ENCODE assay signal across 17 mouse cellular contexts in the genomic region with DNA sequence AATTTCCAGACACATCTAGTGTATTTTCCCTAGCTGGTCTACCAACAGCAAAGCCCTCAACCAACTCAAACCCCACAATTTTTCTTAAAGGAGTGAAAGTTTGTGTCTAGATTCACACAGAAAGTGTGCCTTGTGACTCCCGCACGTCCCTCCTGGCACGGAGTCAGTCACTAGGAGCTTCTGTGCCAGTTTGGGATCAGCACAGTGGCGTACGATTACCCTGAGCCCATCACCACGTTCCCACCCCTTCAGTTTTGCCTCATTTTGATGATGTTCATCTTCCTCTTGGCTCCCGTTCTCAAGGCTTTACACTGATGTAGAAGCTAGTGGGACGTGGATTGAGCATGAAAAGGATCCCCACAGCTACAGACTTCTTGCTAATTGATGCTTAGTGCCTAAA.
DNase-seq lines count a peak whose midpoint lies in the region; ATAC-seq lines count a peak whose summit lies in the region.
"Had no signal": no experiment of that assay in that cellular context is flagged by ENCODE, and none has a peak within 500 bp of the region (broad histone marks: within the 10 kb centered on the region; RNA-seq: fewer than 3 reads in every experiment).

No protein-coding gene starts in this region.

- no peak overlapping the region for H3K9ac ChIP-seq in heart, embryonic 15.5 days
- no peak overlapping the region for H3K9ac ChIP-seq in lung, embryonic 15.5 days
- no peak overlapping the region for H3K9ac ChIP-seq in embryonic facial prominence, embryonic 13.5 days
- H3K9ac ChIP-seq in limb, embryonic 12.5 days (replicated peaks): no peak overlapping the region
- H3K9ac ChIP-seq: forebrain, postnatal 0 days; liver, embryonic 14.5 days; midbrain, embryonic 15.5 days had no signal

- whole genome bisulfite sequencing in heart, embryonic 15.5 days: 59% methylated on average over 8 of the region's 8 CpGs
- 77% methylated on average over 8 of the region's 8 CpGs for WGBS in lung, embryonic 15.5 days
- WGBS in embryonic facial prominence, embryonic 13.5 days: 72% methylated on average over 8 of the region's 8 CpGs
- 81% methylated on average over 8 of the region's 8 CpGs for WGBS in limb, embryonic 12.5 days

- no peak for ATAC-seq in heart, embryonic 15.5 days (replicated peaks; ENCODE audit: insufficient number of reproducible peaks, insufficient read depth, low FRiP score, low read depth)
- no peak for ATAC-seq in lung, embryonic 15.5 days (ENCODE audit: borderline replicate concordance, extremely low read depth, low FRiP score, low TSS enrichment)
- no peak for ATAC-seq in embryonic facial prominence, embryonic 13.5 days (ENCODE audit: insufficient number of reproducible peaks, insufficient read depth, low FRiP score, low TSS enrichment, low read depth)
- ATAC-seq in limb, embryonic 12.5 days (ENCODE audit: insufficient number of reproducible peaks, insufficient read depth, low FRiP score, low TSS enrichment, low read depth): no peak
- ATAC-seq: forebrain, postnatal 0 days had no signal

- H3K36me3 ChIP-seq in heart, embryonic 15.5 days: no peaks in the 10 kb centered on the region
- no peaks in the 10 kb centered on the region for H3K36me3 ChIP-seq in lung, embryonic 15.5 days
- H3K36me3 ChIP-seq in embryonic facial prominence, embryonic 13.5 days: no peaks in the 10 kb centered on the region
- no peaks in the 10 kb centered on the region for H3K36me3 ChIP-seq in limb, embryonic 12.5 days
- H3K36me3 ChIP-seq: midbrain, embryonic 15.5 days had no signal

- peaks cover 23% of the 10 kb centered on the region for H3K4me1 ChIP-seq in heart, embryonic 15.5 days (replicated peaks)
- H3K4me1 ChIP-seq in lung, embryonic 15.5 days: peaks cover 44% of the 10 kb centered on the region
- H3K4me1 ChIP-seq in embryonic facial prominence, embryonic 13.5 days: peaks cover 34% of the 10 kb centered on the region
- peaks cover 35% of the 10 kb centered on the region for H3K4me1 ChIP-seq in limb, embryonic 12.5 days (replicated peaks)

- no peaks in the 10 kb centered on the region for H3K9me3 ChIP-seq in heart, embryonic 15.5 days (replicated peaks)
- H3K9me3 ChIP-seq in lung, embryonic 15.5 days: no peaks in the 10 kb centered on the region
- no peaks in the 10 kb centered on the region for H3K9me3 ChIP-seq in embryonic facial prominence, embryonic 13.5 days
- H3K9me3 ChIP-seq in limb, embryonic 12.5 days: no peaks in the 10 kb centered on the region
- H3K9me3 ChIP-seq: midbrain, embryonic 15.5 days had no signal

- no peaks in the 10 kb centered on the region for H3K27me3 ChIP-seq in heart, embryonic 15.5 days
- no peaks in the 10 kb centered on the region for H3K27me3 ChIP-seq in lung, embryonic 15.5 days
- no peaks in the 10 kb centered on the region for H3K27me3 ChIP-seq in embryonic facial prominence, embryonic 13.5 days
- no peaks in the 10 kb centered on the region for H3K27me3 ChIP-seq in limb, embryonic 12.5 days
- H3K27me3 ChIP-seq: midbrain, embryonic 15.5 days had no signal

- DNase-seq in heart, postnatal 4 days: no peak
- DNase-seq in lung, postnatal 4 days: no peak
- DNase-seq in testis, postnatal 14 days (ENCODE audit: low spot score): no peak
- DNase-seq in frontal cortex, postnatal 10 days (ENCODE audit: low spot score in 2 of 2): no peak
- DNase-seq: cerebellum, adult 11-12 months; forebrain, postnatal 0 days; gastrocnemius, postnatal 36 days; heart, postnatal 10 days; layer of hippocampus, postnatal 36 days had no signal

- no peak overlapping the region for H3K4me3 ChIP-seq in heart, embryonic 15.5 days
- no peak overlapping the region for H3K4me3 ChIP-seq in lung, embryonic 15.5 days
- no peak overlapping the region for H3K4me3 ChIP-seq in embryonic facial prominence, embryonic 13.5 days
- H3K4me3 ChIP-seq in limb, embryonic 12.5 days (replicated peaks): no peak overlapping the region
- H3K4me3 ChIP-seq: erythroblast, embryonic 14.5 days; midbrain, embryonic 15.5 days had no signal

- H3K27ac ChIP-seq in heart, embryonic 15.5 days: 0 out of 2 replicates have a peak overlapping the region, but pooled peaks have one; percentile 8
- peak overlapping the region; percentile 85 for H3K27ac ChIP-seq in lung, embryonic 15.5 days
- H3K27ac ChIP-seq in embryonic facial prominence, embryonic 13.5 days: peak overlapping the region; percentile 52; the same call in 1 of the 2 replicates
- peak overlapping the region; percentile 93 for H3K27ac ChIP-seq in limb, embryonic 12.5 days
- H3K27ac ChIP-seq: liver, embryonic 14.5 days; macrophage had no signal

- H3K4me2 ChIP-seq in heart, embryonic 15.5 days: no peak overlapping the region
- no peak overlapping the region for H3K4me2 ChIP-seq in lung, embryonic 15.5 days
- H3K4me2 ChIP-seq in embryonic facial prominence, embryonic 13.5 days: no peak overlapping the region
- H3K4me2 ChIP-seq in limb, embryonic 12.5 days: no peak overlapping the region
- H3K4me2 ChIP-seq: midbrain, embryonic 15.5 days had no signal

Comparison
In these comparisons a context has a peak if more than half of its experiments do, and no peak if none do; other contexts are left out.
1. H3K27ac ChIP-seq: peak in every context shown above with its lines; median percentile 93 in limb, embryonic 12.5 days; 85 in lung, embryonic 15.5 days; 52 in embryonic facial prominence, embryonic 13.5 days; 8 in heart, embryonic 15.5 days.